Mouse (Mus musculus) lung, postnatal 0 days (tissue): Measurements from ENCODE around the gene Bsdc1. TPM values are rescaled to one million over a fixed set of nuclear protein-coding genes. Genes with fewer than 3 reads are reported as not detected.
"Not testable (repeated sequence)": the region's sequence is repeated elsewhere in the genome, so short reads cannot be mapped to it uniquely, and the experiment has no call there.

ENCODE experiments used
- ATAC-seq: fragments of 200-750 bp; cut with Nextera tagmentation; 2 replicates; pipeline ENCODE4 v1.8.0; 2017; ENCODE audit warnings: moderate library complexity
- DNase-seq: peaks from one replicate; pipeline ENCODE4 v3.0.0-alpha.2; 2016; ENCODE audit warnings: low spot score
- H3K27ac ChIP-seq: fragments of 300-500 bp; sonication (generic); 2 replicates; pipeline ENCODE4 v1.5.1; 2014; ENCODE audit warnings: antibody characterized with exemption, mild to moderate bottlenecking, low read length, mixed read lengths
- H3K27me3 ChIP-seq: fragments of 300-500 bp; sonication (generic); replicated peaks from 2 replicates; pipeline ENCODE4 v1.6.1; 2014; ENCODE audit warnings: low read length, mixed read lengths; ENCODE audit not compliant: insufficient read depth
- H3K36me3 ChIP-seq: fragments of 300-500 bp; sonication (generic); 2 replicates; pipeline ENCODE4 v1.6.1; 2014; ENCODE audit warnings: low read length, mixed read lengths; ENCODE audit not compliant: insufficient read depth
- H3K4me1 ChIP-seq: fragments of 300-500 bp; sonication (generic); 2 replicates; pipeline ENCODE4 v1.6.1; 2014; ENCODE audit warnings: antibody characterized with exemption, low read depth, low read length, mixed read lengths; ENCODE audit not compliant: insufficient read depth
- H3K4me2 ChIP-seq: fragments of 300-500 bp; sonication (generic); replicated peaks from 2 replicates; pipeline ENCODE4 v1.6.1; 2014; ENCODE audit warnings: low read depth, mild to moderate bottlenecking, low read length, moderate library complexity, mixed read lengths
- H3K4me3 ChIP-seq: fragments of 300-500 bp; sonication (generic); 2 replicates; pipeline ENCODE4 v1.5.1; 2014; ENCODE audit warnings: low read depth, low read length
- H3K9ac ChIP-seq: fragments of 300-500 bp; sonication (generic); replicated peaks from 2 replicates; pipeline ENCODE4 v1.6.1; 2014; ENCODE audit warnings: low read depth, mild to moderate bottlenecking
- H3K9me3 ChIP-seq: fragments of 300-500 bp; sonication (generic); 2 replicates; pipeline ENCODE4 v1.6.1; 2016; ENCODE audit warnings: low read length, mixed read lengths
- CTCF ChIP-seq: IDR thresholded peaks from 2 replicates; pipeline ENCODE4 v1.5.1; 2016; ENCODE audit warnings: antibody characterized with exemption, mild to moderate bottlenecking
- EP300 ChIP-seq: IDR thresholded peaks from 2 replicates; pipeline ENCODE4 v1.6.1; 2016; ENCODE audit warnings: antibody characterized with exemption, mild to moderate bottlenecking, control low read depth
- WGBS: fragments of 180-500 bp; shearing (Covaris S2); extraction: QIAGEN DNeasy Blood & Tissue Kit; methylation state at CpG from one replicate; pipeline ENCODE4 v1.1.7; 2014; 5-methylcytosine and 5-hydroxymethylcytosine counted together
- polyA plus RNA-seq: library from polyadenylated mRNA; unstranded; fragments of >200 nt; fragmentation: Nextera tagmentation; extraction: Ambion mirVana; gene quantifications from 2 replicates; pipeline ENCODE4 v1.2.1, GENCODE M21; 2015

Bsdc1 gene
- polyA plus RNA-seq, 1 experiment from 2014 or later: 29.0 TPM

DNA sequence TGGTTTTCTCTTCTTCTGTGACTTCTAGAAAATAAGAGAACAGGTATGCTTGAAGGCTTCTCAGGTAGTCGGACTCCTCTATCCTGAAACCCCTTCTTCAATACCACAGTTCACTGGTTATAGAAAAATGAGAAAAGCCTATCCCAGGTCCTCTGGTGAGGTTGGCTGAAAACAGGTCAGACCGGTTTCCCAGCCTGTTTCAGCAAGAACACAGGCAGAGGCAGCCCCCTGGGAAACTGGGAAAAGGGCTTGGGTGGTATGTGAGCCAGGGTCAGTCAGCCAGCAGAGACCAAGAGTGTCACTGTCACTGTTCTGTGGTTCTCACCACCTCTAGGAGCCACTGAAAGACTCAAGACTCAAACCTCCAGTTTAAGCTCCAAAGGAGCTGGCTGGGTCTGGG, 55.5 kb downstream of the Bsdc1 start:
- Histone ChIP-seq H3K4me1 (no peaks in the 10 kb centered on the region), H3K36me3 (no peaks in the 10 kb centered on the region; the same call in 1 of the 2 replicates), H3K27ac (peak overlapping the region; percentile 43; the same call in 1 of the 2 replicates), H3K9ac (no peak overlapping the region), H3K4me3 (no peak overlapping the region), H3K4me2 (no peak overlapping the region), H3K27me3 (no peaks in the 10 kb centered on the region), H3K9me3 (no peaks in the 10 kb centered on the region)
- DNase-seq: peak; percentile 71
- TF ChIP-seq CTCF: no peak
- no peak for TF ChIP-seq EP300
- WGBS: 52% methylated on average over 2 of the region's 2 CpGs
- no peak for ATAC-seq

DNA sequence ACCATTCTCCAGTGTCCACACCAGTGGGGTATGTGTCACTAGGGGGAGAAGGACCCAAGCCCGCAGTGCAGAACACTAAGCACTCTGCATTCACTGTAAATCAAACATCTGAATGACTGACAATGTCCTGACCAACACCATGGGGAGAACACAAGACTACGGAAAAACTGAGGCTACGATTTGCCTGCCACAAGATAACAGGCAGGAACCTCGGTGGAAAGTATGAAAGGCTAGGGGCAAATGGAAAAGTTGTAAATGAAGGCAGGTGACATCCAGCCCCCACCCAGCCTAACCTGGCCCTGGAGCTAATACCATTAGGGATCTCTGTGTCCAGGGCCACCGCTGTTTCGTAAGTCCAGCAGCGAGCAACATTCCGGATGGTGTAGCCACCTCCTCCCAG, 57.1 kb downstream of the Bsdc1 start:
- Histone ChIP-seq H3K9me3 (no peaks in the 10 kb centered on the region), H3K4me1 (no peaks in the 10 kb centered on the region), H3K4me2 (no peak overlapping the region), H3K36me3 (peaks cover 6% of the 10 kb centered on the region; the same call in 1 of the 2 replicates), H3K9ac (no peak overlapping the region), H3K27ac (no peak overlapping the region), H3K27me3 (no peaks in the 10 kb centered on the region), H3K4me3 (no peak overlapping the region)
- WGBS: 91% methylated on average over 8 of the region's 8 CpGs
- no peak for TF ChIP-seq CTCF
- TF ChIP-seq EP300: no peak
- no peak for DNase-seq
- no peak for ATAC-seq

- Histone ChIP-seq H3K4me2 (no peak overlapping the region), H3K27ac (no peak overlapping the region), H3K4me1 (no peaks in the 10 kb centered on the region), H3K4me3 (no peak overlapping the region), H3K27me3 (no peaks in the 10 kb centered on the region), H3K9ac (no peak overlapping the region), H3K9me3 (no peaks in the 10 kb centered on the region), H3K36me3 (peaks cover 21% of the 10 kb centered on the region; the same call in 1 of the 2 replicates)
- DNase-seq (no peak), ATAC-seq (no peak)
- 90% methylated on average over 5 of the region's 5 CpGs for WGBS
- no peak for TF ChIP-seq CTCF
- TF ChIP-seq EP300: no peak
These were observed 64.0 kb downstream of the Bsdc1 start for GRCm38 (mm10) chr4:129525338-129525737.

- Histone ChIP-seq H3K4me2 (no peak overlapping the region), H3K4me1 (no peaks in the 10 kb centered on the region), H3K9ac (no peak overlapping the region), H3K9me3 (no peaks in the 10 kb centered on the region), H3K4me3 (no peak overlapping the region), H3K36me3 (peaks cover 25% of the 10 kb centered on the region; the same call in 1 of the 2 replicates), H3K27me3 (no peaks in the 10 kb centered on the region), H3K27ac (no peak overlapping the region)
- ATAC-seq (no peak), DNase-seq (no peak)
- TF ChIP-seq EP300 (no peak), CTCF (no peak)
- 80% methylated on average over 3 of the region's 3 CpGs for WGBS
These were observed 64.5 kb downstream of the Bsdc1 start for GRCm38 (mm10) chr4:129525889-129526288.

- WGBS: 95% methylated on average over 5 of the region's 6 CpGs
- not testable (repeated sequence) for H3K4me3 ChIP-seq, DNase-seq, ATAC-seq, H3K4me1 ChIP-seq, H3K27me3 ChIP-seq, H3K9ac ChIP-seq, H3K4me2 ChIP-seq, H3K9me3 ChIP-seq, H3K27ac ChIP-seq
- H3K36me3 ChIP-seq: peaks cover 28% of the 10 kb centered on the region; the same call in 1 of the 2 replicates
These were observed 67.5 kb downstream of the Bsdc1 start for GRCm38 (mm10) chr4:129528901-129529300.

Other genes with a start within 250 kb of the Bsdc1 start
- 6.7 and 7.9 TPM in 2 replicates for gene C77080, start 200.2 kb upstream of the Bsdc1 start, polyA plus RNA-seq
- 0.80 and 0.98 TPM in 2 replicates for gene Sync, start 174.0 kb upstream of the Bsdc1 start, polyA plus RNA-seq
- gene Rbbp4, start 126.2 kb upstream of the Bsdc1 start, polyA plus RNA-seq: 159 and 182 TPM in 2 replicates
- gene Zbtb8os, start 125.9 kb upstream of the Bsdc1 start, polyA plus RNA-seq: 32.3 and 36.5 TPM in 2 replicates
- 15.6 and 16.9 TPM in 2 replicates for gene Zbtb8a, start 83.5 kb upstream of the Bsdc1 start, polyA plus RNA-seq
- gene Zbtb8b, start 20.7 kb upstream of the Bsdc1 start, polyA plus RNA-seq: 1.8 and 2.8 TPM in 2 replicates
- 0.11 and 0.12 TPM in 2 replicates for gene Tssk3, start 29.4 kb downstream of the Bsdc1 start, polyA plus RNA-seq
- gene Fam229a, start 29.6 kb downstream of the Bsdc1 start, polyA plus RNA-seq: 0.89 and 2.5 TPM in 2 replicates
- gene Marcksl1, start 52.0 kb downstream of the Bsdc1 start, polyA plus RNA-seq: 175 and 224 TPM in 2 replicates
- 101 and 110 TPM in 2 replicates for gene Hdac1, start 81.1 kb downstream of the Bsdc1 start, polyA plus RNA-seq
- 2.5 TPM in 2 replicates for gene Lck, start 112.1 kb downstream of the Bsdc1 start, polyA plus RNA-seq
- gene Fam167b, start 117.0 kb downstream of the Bsdc1 start, polyA plus RNA-seq: 3.2 and 4.5 TPM in 2 replicates
- 140 and 161 TPM in 2 replicates for gene Eif3i, start 139.1 kb downstream of the Bsdc1 start, polyA plus RNA-seq
- gene Tmem234, start 139.1 kb downstream of the Bsdc1 start, polyA plus RNA-seq: 186 and 192 TPM in 2 replicates
- 16.1 and 20.1 TPM in 2 replicates for gene Dcdc2b, start 152.7 kb downstream of the Bsdc1 start, polyA plus RNA-seq
- gene Iqcc, start 157.5 kb downstream of the Bsdc1 start, polyA plus RNA-seq: 26.6 and 27.8 TPM in 2 replicates
- gene Ccdc28b, start 162.4 kb downstream of the Bsdc1 start, polyA plus RNA-seq: 76.3 and 82.4 TPM in 2 replicates
- 37.6 and 38.9 TPM in 2 replicates for gene Txlna, start 179.5 kb downstream of the Bsdc1 start, polyA plus RNA-seq
- 5.9 and 6.6 TPM in 2 replicates for gene Kpna6, start 211.2 kb downstream of the Bsdc1 start, polyA plus RNA-seq
- gene Tmem39b, start 235.3 kb downstream of the Bsdc1 start, polyA plus RNA-seq: 5.3 and 5.5 TPM in 2 replicates